Mouse (Mus musculus): ENCODE measurements around the gene St6galnac3. TPM values are rescaled to one million over a fixed set of nuclear protein-coding genes. Genes with fewer than 3 reads are reported as not detected.

The St6galnac3 gene
- polyA plus RNA-seq, 1 experiment from 2014 or later, result 23.2 TPM

DNA sequence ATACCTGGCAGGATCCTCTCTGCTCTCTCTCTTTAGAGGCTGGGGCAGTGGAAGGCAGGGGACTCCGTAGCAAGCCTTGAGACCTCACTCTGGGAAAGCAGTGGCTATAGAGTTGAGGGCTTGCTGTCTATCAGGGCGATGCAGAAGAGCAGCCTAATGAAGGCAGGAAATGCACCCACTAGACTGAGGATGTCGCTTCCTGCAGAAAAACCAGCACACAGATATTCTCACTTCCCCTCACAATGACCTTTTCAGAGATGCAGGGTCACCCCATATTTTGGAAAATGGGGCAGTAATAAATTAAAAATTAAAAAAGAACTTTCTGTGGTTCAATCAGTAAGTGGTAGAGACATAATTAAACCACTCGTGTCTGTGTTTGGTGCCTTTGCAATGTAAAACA lies 4.1 kb downstream of the St6galnac3 start:
- no peaks in the 10 kb centered on the region for H3K9me3 ChIP-seq (ENCODE audit: control insufficient read depth, low read length)
- H3K4me2 ChIP-seq (ENCODE audit: low read length), result no peak overlapping the region
- no peak overlapping the region for H3K9ac ChIP-seq (ENCODE audit: low read depth, low read length)
- ATAC-seq, result no peak
- 76% methylated on average over 4 of the region's 4 CpGs for WGBS
- no peak overlapping the region for H3K27ac ChIP-seq (ENCODE audit: low read depth, low read length)
- H3K36me3 ChIP-seq (ENCODE audit: control insufficient read depth, insufficient read depth, low read length), result no peaks in the 10 kb centered on the region
- no peak overlapping the region for H3K4me3 ChIP-seq (ENCODE audit: low read length)
- H3K4me1 ChIP-seq (ENCODE audit: control insufficient read depth, insufficient read depth, low read depth, low read length), result peaks cover 14% of the 10 kb centered on the region
- H3K27me3 ChIP-seq (replicated peaks; ENCODE audit: control insufficient read depth, insufficient read depth, low read length), result no peaks in the 10 kb centered on the region

DNA sequence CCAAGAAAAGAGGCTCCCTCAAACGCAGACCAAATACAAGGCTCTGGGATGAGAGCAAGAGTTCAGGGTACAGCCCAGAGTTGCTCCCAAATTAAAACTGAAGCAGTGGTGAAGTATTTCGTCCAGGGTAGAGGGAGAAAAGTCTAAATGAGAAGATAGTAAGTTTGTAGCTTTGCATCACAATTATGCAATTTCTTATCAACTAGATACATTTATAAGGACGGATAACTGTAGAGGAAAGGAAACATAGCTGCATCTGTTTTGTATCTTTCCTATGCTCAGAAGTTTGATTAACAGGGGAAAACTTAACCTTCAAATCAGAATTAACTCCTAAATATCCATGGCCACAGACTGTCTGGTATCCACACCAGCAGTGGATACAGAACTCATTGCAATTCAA lies 4.7 kb downstream of the St6galnac3 start:
- no peaks in the 10 kb centered on the region for H3K27me3 ChIP-seq (replicated peaks; ENCODE audit: control insufficient read depth, insufficient read depth, low read length)
- no peak overlapping the region for H3K4me2 ChIP-seq (ENCODE audit: low read length)
- ATAC-seq, result no peak
- H3K4me1 ChIP-seq (ENCODE audit: control insufficient read depth, insufficient read depth, low read depth, low read length), result peaks cover 11% of the 10 kb centered on the region
- no peak overlapping the region for H3K4me3 ChIP-seq (ENCODE audit: low read length)
- H3K9me3 ChIP-seq (ENCODE audit: control insufficient read depth, low read length), result no peaks in the 10 kb centered on the region
- H3K36me3 ChIP-seq (ENCODE audit: control insufficient read depth, insufficient read depth, low read length), result no peaks in the 10 kb centered on the region
- no peak overlapping the region for H3K9ac ChIP-seq (ENCODE audit: low read depth, low read length)
- 66% methylated on average over 3 of the region's 3 CpGs for whole genome bisulfite sequencing
- no peak overlapping the region for H3K27ac ChIP-seq (ENCODE audit: low read depth, low read length)

DNA sequence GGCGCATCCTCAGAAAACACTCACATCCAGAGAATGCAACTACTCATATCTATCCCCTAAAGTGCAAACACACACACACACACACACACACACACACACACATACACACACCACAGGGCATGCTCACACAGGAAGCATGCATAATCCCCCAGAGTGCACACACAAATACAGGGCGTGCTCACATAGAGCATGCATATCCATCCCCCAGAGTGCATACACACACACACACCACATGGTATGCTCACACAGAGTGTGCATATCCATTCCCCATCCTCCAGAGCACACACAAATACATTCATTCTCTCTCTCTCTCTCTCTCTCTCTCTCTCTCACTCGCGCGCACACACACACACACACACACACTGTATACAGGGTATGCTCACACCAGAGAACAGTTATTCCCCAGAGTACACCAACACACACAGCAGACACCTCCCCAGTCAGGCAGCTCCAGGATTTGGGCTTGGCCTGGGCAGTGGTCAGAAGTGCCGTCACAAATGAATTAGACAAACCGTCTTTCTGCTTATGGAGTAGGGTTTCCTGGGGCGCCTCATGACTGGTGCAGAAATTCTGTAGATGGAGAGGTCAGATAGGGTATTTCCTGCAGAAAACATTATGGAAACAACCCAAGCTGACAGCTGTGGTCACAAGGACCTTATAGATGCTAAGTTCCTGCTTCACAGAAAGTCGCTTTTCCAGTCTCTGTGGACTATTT lies 5.6 kb downstream of the St6galnac3 start:
- H3K9ac ChIP-seq (ENCODE audit: low read depth, low read length), result no peak overlapping the region
- no peaks in the 10 kb centered on the region for H3K9me3 ChIP-seq (ENCODE audit: control insufficient read depth, low read length)
- H3K4me1 ChIP-seq (ENCODE audit: control insufficient read depth, insufficient read depth, low read depth, low read length), result peaks cover 10% of the 10 kb centered on the region
- peak; percentile 37; the same call in 1 of the 2 replicates for ATAC-seq
- no peak overlapping the region for H3K27ac ChIP-seq (ENCODE audit: low read depth, low read length)
- H3K27me3 ChIP-seq (replicated peaks; ENCODE audit: control insufficient read depth, insufficient read depth, low read length), result no peaks in the 10 kb centered on the region
- H3K4me2 ChIP-seq (ENCODE audit: low read length), result no peak overlapping the region
- H3K36me3 ChIP-seq (ENCODE audit: control insufficient read depth, insufficient read depth, low read length), result no peaks in the 10 kb centered on the region
- no peak overlapping the region for H3K4me3 ChIP-seq (ENCODE audit: low read length)
- 79% methylated on average over 9 of the region's 9 CpGs for WGBS

DNA sequence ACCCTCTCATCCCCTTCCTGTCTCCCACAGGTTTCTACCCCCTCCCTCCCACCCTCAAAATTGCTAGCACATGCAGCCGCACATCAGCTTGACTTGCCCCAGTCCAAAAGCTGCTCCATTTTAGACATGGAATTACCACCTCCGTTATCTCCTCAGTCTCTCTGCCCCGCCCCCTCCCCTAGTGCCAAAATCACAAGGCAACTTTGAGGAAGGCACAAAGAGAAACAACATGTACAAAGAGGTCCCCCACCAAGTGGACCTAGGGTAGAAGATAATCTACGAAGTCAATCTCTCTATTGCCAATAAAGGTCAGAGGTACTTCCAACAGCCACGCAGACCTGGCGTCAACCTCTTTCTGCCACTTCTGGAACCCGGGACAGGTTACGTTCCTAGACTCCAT lies 6.2 kb downstream of the St6galnac3 start:
- peaks cover 5% of the 10 kb centered on the region for H3K9me3 ChIP-seq (ENCODE audit: control insufficient read depth, low read length)
- 0 out of 2 replicates have a peak, but pooled peaks have one; percentile 11 for ATAC-seq

DNA sequence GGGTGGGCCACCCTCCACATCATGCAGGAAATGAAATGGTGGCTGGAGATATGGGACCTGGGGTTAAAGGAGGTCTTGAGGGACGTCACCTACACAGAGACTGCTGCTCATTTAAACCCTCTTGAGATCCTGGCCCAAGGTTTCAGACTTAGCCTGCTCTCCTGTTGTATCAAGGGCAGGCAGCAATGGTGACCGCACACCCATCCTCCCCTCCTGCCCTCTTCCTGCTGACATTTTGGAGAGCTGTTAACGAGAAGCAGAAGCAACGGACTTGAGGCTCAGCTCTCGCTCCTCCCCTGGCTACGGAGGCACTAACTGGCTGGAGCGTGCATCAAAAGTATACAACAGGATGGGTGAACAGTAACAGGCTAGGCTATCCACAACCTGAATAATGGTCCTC lies 7.2 kb downstream of the St6galnac3 start:
- peaks cover 6% of the 10 kb centered on the region for H3K9me3 ChIP-seq (ENCODE audit: control insufficient read depth, low read length)
- H3K36me3 ChIP-seq (ENCODE audit: control insufficient read depth, insufficient read depth, low read length), result no peaks in the 10 kb centered on the region
- H3K4me2 ChIP-seq (ENCODE audit: low read length), result no peak overlapping the region
- no peak overlapping the region for H3K4me3 ChIP-seq (ENCODE audit: low read length)
- no peaks in the 10 kb centered on the region for H3K27me3 ChIP-seq (replicated peaks; ENCODE audit: control insufficient read depth, insufficient read depth, low read length)
- no peak overlapping the region for H3K27ac ChIP-seq (ENCODE audit: low read depth, low read length)
- H3K4me1 ChIP-seq (ENCODE audit: control insufficient read depth, insufficient read depth, low read depth, low read length), result no peaks in the 10 kb centered on the region; the same call in 1 of the 2 replicates
- 90% methylated on average over 7 of the region's 7 CpGs for WGBS
- no peak for ATAC-seq
- no peak overlapping the region for H3K9ac ChIP-seq (ENCODE audit: low read depth, low read length)

More for the DNA sequence above, 6.2 kb downstream of the St6galnac3 start:
- peaks cover 4% of the 10 kb centered on the region for H3K4me1 ChIP-seq (ENCODE audit: control insufficient read depth, insufficient read depth, low read depth, low read length)
- H3K9ac ChIP-seq (ENCODE audit: low read depth, low read length), result no peak overlapping the region
- H3K27ac ChIP-seq (ENCODE audit: low read depth, low read length), result no peak overlapping the region
- H3K27me3 ChIP-seq (replicated peaks; ENCODE audit: control insufficient read depth, insufficient read depth, low read length), result no peaks in the 10 kb centered on the region
- H3K36me3 ChIP-seq (ENCODE audit: control insufficient read depth, insufficient read depth, low read length), result no peaks in the 10 kb centered on the region
- WGBS, result 79% methylated on average over 8 of the region's 8 CpGs
- no peak overlapping the region for H3K4me2 ChIP-seq (ENCODE audit: low read length)
- H3K4me3 ChIP-seq (ENCODE audit: low read length), result no peak overlapping the region

DNA sequence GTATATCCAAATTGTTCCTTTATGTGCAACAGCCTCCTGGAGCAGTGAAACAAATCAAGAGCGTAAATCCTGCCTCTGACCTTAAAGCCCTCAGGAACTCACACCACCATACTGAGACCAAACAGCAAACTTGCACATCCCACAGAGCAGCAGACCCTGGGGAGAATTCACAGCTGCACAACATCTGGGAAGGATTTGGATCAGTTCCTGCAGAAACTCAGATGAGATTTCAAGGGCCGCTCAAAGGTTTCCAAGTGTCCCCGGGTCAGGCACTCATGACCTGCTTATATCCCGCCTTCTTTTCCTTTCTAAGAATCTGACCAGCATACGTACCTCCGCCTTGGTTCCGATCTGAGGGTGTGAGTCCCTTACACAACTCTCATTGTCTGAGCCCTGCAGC lies 9.3 kb downstream of the St6galnac3 start:
- Histone ChIP-seq H3K4me1 (ENCODE audit: control insufficient read depth, insufficient read depth, low read depth, low read length) (no peaks in the 10 kb centered on the region; the same call in 1 of the 2 replicates), H3K36me3 (ENCODE audit: control insufficient read depth, insufficient read depth, low read length) (no peaks in the 10 kb centered on the region), H3K4me3 (ENCODE audit: low read length) (no peak overlapping the region), H3K9me3 (ENCODE audit: control insufficient read depth, low read length) (peaks cover 6% of the 10 kb centered on the region), H3K27me3 (replicated peaks; ENCODE audit: control insufficient read depth, insufficient read depth, low read length) (no peaks in the 10 kb centered on the region), H3K4me2 (ENCODE audit: low read length) (no peak overlapping the region), H3K27ac (ENCODE audit: low read depth, low read length) (no peak overlapping the region), H3K9ac (ENCODE audit: low read depth, low read length) (no peak overlapping the region)
- no peak for ATAC-seq
- WGBS, result 75% methylated on average over 7 of the region's 7 CpGs

DNA sequence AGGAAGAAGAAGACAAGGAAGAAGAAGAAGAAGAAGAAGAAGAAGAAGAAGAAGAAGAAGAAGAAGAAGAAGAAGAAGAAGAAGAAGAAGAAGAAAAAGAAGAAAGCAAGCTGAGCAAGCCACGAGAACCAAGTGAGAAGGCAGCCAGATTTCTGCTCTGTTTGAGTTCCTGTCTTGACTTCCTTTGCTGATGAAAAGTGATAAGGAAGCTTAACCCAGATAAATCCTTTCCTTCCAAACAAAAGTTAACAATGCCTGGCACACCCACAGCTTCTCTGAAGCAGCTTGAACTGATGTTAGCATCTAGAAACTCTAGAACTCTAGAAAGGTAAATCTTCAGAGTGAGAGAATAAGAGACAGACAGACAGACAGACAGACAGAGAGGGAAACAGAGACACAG lies 14.4 kb downstream of the St6galnac3 start:
- ATAC-seq, result no peak
- H3K4me1 ChIP-seq (ENCODE audit: control insufficient read depth, insufficient read depth, low read depth, low read length), result no peaks in the 10 kb centered on the region
- H3K4me3 ChIP-seq (ENCODE audit: low read length), result no peak overlapping the region
- no peak overlapping the region for H3K4me2 ChIP-seq (ENCODE audit: low read length)
- WGBS, result 85% methylated on average over 1 of the region's 1 CpGs
- no peaks in the 10 kb centered on the region for H3K27me3 ChIP-seq (replicated peaks; ENCODE audit: control insufficient read depth, insufficient read depth, low read length)
- peaks cover 6% of the 10 kb centered on the region for H3K9me3 ChIP-seq (ENCODE audit: control insufficient read depth, low read length)
- no peak overlapping the region for H3K9ac ChIP-seq (ENCODE audit: low read depth, low read length)
- no peaks in the 10 kb centered on the region for H3K36me3 ChIP-seq (ENCODE audit: control insufficient read depth, insufficient read depth, low read length)
- no peak overlapping the region for H3K27ac ChIP-seq (ENCODE audit: low read depth, low read length)

DNA sequence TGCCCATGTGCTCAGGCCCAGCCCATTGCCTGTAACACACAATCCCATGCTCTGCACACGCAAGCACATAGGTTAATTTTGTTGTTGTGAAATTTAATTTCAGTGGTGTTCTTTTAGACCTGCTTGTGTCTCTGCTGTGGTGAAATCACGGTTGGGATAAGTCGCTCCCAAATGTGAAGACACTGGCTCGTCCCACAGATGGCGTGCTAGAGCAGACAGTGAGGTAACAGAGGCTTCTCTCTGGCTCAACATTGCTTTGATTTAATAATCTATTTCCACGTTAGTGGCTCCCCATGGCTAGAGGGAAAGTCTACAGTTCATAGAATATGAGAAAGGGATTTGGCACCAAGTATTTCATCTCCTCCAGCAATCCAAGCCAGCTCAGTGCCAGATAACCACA lies 17.3 kb downstream of the St6galnac3 start:
- Histone ChIP-seq H3K9me3 (ENCODE audit: control insufficient read depth, low read length) (no peaks in the 10 kb centered on the region), H3K4me3 (ENCODE audit: low read length) (no peak overlapping the region), H3K9ac (ENCODE audit: low read depth, low read length) (no peak overlapping the region), H3K36me3 (ENCODE audit: control insufficient read depth, insufficient read depth, low read length) (no peaks in the 10 kb centered on the region), H3K27ac (ENCODE audit: low read depth, low read length) (no peak overlapping the region), H3K4me1 (ENCODE audit: control insufficient read depth, insufficient read depth, low read depth, low read length) (no peaks in the 10 kb centered on the region), H3K4me2 (ENCODE audit: low read length) (no peak overlapping the region), H3K27me3 (replicated peaks; ENCODE audit: control insufficient read depth, insufficient read depth, low read length) (no peaks in the 10 kb centered on the region)
- no peak for ATAC-seq
- 67% methylated on average over 6 of the region's 6 CpGs for WGBS

DNA sequence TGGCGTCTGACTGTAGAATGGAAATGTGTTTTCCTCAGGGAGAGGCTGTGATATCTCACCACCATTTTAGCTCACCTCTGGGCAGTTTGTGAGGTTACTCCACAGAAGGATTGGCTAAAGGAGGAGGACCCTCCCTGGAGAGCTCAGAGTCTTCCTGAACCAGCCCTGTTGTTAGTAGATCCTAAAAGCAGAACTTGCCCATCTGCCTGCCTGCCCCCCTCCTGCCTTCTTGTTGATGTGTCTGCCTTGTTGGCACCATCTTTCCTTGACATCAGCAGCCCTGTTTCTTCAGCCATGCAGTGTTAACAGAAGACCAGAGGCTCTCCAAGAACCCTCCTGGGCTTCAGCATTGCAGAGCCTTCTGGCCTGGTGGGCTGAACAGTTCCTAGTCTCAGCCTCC lies 18.1 kb downstream of the St6galnac3 start:
- Histone ChIP-seq H3K36me3 (ENCODE audit: control insufficient read depth, insufficient read depth, low read length) (no peaks in the 10 kb centered on the region), H3K27ac (ENCODE audit: low read depth, low read length) (no peak overlapping the region), H3K4me3 (ENCODE audit: low read length) (no peak overlapping the region), H3K9ac (ENCODE audit: low read depth, low read length) (no peak overlapping the region), H3K4me2 (ENCODE audit: low read length) (no peak overlapping the region), H3K9me3 (ENCODE audit: control insufficient read depth, low read length) (no peaks in the 10 kb centered on the region), H3K27me3 (replicated peaks; ENCODE audit: control insufficient read depth, insufficient read depth, low read length) (no peaks in the 10 kb centered on the region), H3K4me1 (ENCODE audit: control insufficient read depth, insufficient read depth, low read depth, low read length) (no peaks in the 10 kb centered on the region)
- 80% methylated on average over 1 of the region's 1 CpGs for WGBS
- ATAC-seq, result no peak

Data from hindbrain, embryonic 16.5 days (tissue).